Mouse (Mus musculus): ENCODE results near the gene Gm49361.
A peak's percentile ranks its signal among the peaks of the same experiment; 100 is the strongest.

Gm49361 gene

DNA sequence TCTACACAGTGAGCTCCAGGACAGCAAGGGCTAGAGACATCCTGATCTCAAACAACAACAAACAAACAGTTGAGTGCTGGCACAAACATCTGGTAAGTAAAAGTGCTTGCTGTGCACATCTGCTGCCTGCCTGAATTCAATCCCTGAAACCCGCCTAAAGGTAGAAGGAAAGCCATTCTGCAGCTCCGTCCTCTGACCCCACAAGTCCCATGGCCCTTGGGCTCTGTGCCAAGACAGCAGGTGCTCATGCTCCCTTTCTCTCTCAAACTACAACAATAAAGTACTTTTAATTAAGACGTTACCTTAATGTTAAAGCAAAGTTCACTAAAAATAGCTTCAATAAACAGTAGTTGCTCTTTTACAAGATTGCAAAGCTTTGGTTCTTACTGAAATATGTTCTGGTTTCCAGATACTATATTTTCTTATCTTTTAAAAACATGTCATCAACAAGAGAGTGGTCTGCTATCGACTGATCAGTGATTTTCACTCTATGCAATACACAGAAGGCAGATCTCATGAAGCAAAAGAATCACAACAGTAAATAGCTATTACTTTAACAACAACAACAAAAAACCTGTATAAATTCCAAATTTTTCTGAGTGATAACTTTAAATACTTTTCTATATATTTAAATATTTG, 125.2 kb downstream of the Gm49361 start:
- DNase-seq (ENCODE audit: low read depth): no peak

GRCm38 (mm10) chr14:57619487-57619886, 126.4 kb downstream of the Gm49361 start:
- peak; percentile 62 for DNase-seq (ENCODE audit: low read depth)

DNA sequence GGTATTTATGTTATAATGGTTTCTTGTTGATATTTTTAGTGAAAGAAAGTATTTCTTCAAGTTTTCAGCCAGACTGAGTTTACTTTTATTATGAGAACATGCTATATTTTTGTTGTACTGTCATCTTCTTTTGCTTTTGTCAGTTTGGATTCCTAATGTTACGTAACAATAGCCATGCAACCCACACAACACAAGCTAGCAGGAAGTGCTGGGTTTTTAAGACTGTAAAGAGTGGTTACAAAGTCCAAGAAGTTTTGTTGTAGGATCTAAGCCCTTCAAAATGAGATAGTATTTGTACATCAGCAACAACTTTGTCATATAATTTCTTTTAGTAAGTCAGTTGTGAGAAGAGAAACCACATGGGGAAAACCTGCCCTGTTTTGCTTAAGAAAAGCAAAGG, 128.2 kb downstream of the Gm49361 start:
- peak; percentile 31 for DNase-seq (ENCODE audit: low read depth)

- peak; percentile 61 for DNase-seq (ENCODE audit: low read depth)
These were observed 129.5 kb downstream of the Gm49361 start for GRCm38 (mm10) chr14:57616339-57616965.

DNA sequence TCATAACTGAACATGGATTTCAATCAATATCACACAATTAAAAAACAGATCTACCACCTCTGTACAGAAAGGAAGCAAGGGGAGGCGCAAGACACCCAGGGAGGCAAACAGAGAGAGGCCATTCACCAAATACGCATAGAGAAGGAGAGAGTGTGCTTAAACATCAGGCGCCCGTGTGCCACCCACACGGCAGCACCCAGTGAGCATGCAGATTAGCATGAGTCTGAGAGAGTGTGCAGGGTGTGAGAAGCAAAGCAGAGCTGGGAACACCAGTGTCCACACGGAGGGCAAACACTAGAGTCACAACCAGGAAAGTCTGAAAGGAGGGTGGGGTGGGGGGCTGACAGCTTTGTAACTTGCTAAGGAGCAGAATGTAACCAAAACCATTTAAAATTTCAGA, 130.1 kb downstream of the Gm49361 start:
- no peak for DNase-seq (ENCODE audit: low read depth)

GRCm38 (mm10) chr14:57611034-57611433, 134.9 kb downstream of the Gm49361 start:
- peak; percentile 26 for DNase-seq (ENCODE audit: low read depth)

DNA sequence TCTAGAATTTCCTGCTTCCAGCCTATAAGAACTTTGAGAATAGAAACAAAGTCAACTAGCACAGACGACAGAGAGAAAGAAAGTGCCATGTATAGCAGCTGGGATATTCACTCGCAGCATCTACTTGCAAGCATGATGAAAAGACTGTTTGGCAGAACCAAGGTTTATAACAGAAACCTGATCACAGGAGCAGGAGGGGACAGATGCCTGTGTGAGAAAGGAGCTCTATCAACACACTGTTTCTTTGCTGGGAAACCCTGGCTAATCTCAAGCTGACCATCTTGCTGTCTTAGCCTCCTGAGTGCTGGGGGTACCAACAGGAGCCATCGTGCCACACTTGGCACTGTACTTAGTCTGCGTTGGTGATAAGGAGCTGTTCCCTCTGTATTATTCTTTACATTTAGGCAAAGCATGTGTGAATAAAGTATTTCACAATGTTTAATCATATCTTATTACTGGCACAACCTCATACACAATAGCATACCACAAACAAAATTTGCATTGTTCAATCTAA, 136.0 kb downstream of the Gm49361 start:
- no peak for DNase-seq (ENCODE audit: low read depth)

GRCm38 (mm10) chr14:57607500-57607899, 138.4 kb downstream of the Gm49361 start:
- DNase-seq (ENCODE audit: low read depth): no peak

DNA sequence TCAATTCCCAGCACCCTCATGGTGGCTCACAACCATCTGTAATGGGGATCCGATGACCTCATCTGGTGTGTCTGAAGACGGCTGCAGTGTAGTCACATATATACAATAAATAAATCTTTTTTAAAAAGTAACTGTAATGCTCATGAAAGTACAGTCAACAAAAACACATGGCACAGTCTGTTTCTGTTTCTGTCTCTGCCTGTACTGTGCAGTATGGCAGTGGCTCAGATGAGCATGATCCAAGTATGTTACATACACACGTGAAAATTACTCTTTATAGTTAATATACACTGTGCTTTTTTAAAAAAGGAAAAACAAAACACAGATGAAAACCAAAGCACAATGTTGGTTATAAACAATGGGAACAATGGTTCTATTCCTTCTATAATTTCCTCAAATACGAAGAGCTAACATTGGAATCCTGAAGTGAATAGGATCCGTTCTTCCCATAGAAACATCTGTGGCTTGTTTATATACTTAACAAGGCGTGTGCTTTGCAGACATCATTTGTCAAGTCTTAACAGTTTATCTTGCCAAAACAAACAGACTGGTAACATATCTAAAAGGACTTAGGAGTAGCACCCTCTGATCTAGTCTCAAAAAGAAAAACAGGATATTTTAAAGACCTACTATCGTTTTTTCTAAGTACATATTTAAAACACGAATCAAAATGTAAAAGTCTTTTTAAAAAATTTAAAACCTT, 139.1 kb downstream of the Gm49361 start:
- DNase-seq (ENCODE audit: low read depth): no peak

DNA sequence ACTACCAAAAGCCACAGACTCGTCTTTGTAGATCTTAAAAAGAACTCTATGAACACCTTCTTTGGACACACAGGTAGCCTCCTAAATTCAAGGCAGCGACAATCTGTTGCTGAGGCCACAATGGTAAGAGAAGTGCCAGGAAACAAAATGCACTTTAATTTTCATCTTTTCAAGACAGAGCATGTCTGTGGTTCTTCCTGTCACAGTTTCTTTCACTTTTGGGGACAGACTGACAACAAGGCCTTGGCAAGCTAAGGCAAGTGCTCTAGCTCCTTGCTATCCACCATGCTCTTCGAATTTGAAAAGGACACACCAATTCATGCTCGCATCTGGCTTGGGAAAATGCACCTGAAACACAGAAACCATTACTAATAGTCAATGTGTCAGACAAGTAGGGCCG, 152.6 kb downstream of the Gm49361 start:
- peak; percentile 45 for DNase-seq (ENCODE audit: low read depth)

All from naive thymus-derived CD4-positive, alpha-beta T cell, adult 2 months (primary cell).